Mouse (Mus musculus) heart, embryonic 10.5 days (tissue): Measurements from ENCODE around the gene Ano9. TPM values are rescaled to one million over a fixed set of nuclear protein-coding genes. Genes with fewer than 3 reads are reported as not detected.

Experiments
- DNase-seq: peaks from one replicate; pipeline ENCODE4 v3.0.0-alpha.2; 2017; ENCODE audit warnings: low spot score
- H3K27ac ChIP-seq: fragments of 300-500 bp; sonication (generic); 2 replicates; pipeline ENCODE4 v1.5.1; 2016; ENCODE audit warnings: mild to moderate bottlenecking
- H3K27me3 ChIP-seq: fragments of 300-500 bp; sonication (generic); 2 replicates; pipeline ENCODE4 v1.6.1; 2016; ENCODE audit warnings: mild to moderate bottlenecking; ENCODE audit not compliant: poor library complexity, insufficient read depth, severe bottlenecking
- H3K36me3 ChIP-seq: fragments of 300-500 bp; sonication (generic); 2 replicates; pipeline ENCODE4 v1.6.1; 2016; ENCODE audit warnings: mild to moderate bottlenecking, moderate library complexity
- H3K4me1 ChIP-seq: fragments of 300-500 bp; sonication (generic); 2 replicates; pipeline ENCODE4 v1.6.1; 2016; ENCODE audit warnings: mild to moderate bottlenecking
- H3K4me3 ChIP-seq: fragments of 300-500 bp; sonication (generic); 2 replicates; pipeline ENCODE4 v1.5.1; 2016; ENCODE audit warnings: mild to moderate bottlenecking, moderate library complexity
- H3K9me3 ChIP-seq: fragments of 300-500 bp; sonication (generic); 2 replicates; pipeline ENCODE4 v1.6.1; 2016; ENCODE audit warnings: mild to moderate bottlenecking, moderate library complexity
- WGBS: fragments of 180-500 bp; shearing (Covaris S2); methylation state at CpG from one replicate; pipeline ENCODE4 v1.1.7; 2016; 5-methylcytosine and 5-hydroxymethylcytosine counted together
- polyA plus RNA-seq: library from polyadenylated mRNA; unstranded; fragments of >200 nt; fragmentation: Nextera tagmentation; extraction: Ambion mirVana; gene quantifications from 2 replicates; pipeline ENCODE4 v1.2.1, GENCODE M21; 2016

The Ano9 gene
- polyA plus RNA-seq, 1 experiment from 2014 or later = 0.97 TPM

GRCm38 (mm10) chr7:141131024-141131820 is 13.6 kb upstream of the Ano9 start:
- DNase-seq = peak; percentile 98
- under 1% methylated on average over 59 of the region's 59 CpGs for WGBS
- Histone ChIP-seq H3K4me1 (peaks cover 16% of the 10 kb centered on the region), H3K9me3 (no peaks in the 10 kb centered on the region), H3K27me3 (no peaks in the 10 kb centered on the region), H3K36me3 (peaks cover 19% of the 10 kb centered on the region), H3K4me3 (peak overlapping the region; percentile 93), H3K27ac (peak overlapping the region; percentile 95)

GRCm38 (mm10) chr7:141123517-141123856 is 5.9 kb upstream of the Ano9 start:
- Histone ChIP-seq H3K27me3 (peaks cover under 1% of the 10 kb centered on the region; the same call in 1 of the 2 replicates), H3K4me1 (peaks cover 14% of the 10 kb centered on the region), H3K9me3 (no peaks in the 10 kb centered on the region), H3K4me3 (peak overlapping the region; percentile 62), H3K27ac (peak overlapping the region; percentile 91), H3K36me3 (no peaks in the 10 kb centered on the region)
- no peak for DNase-seq
- WGBS = under 1% methylated on average over 15 of the region's 15 CpGs

DNA sequence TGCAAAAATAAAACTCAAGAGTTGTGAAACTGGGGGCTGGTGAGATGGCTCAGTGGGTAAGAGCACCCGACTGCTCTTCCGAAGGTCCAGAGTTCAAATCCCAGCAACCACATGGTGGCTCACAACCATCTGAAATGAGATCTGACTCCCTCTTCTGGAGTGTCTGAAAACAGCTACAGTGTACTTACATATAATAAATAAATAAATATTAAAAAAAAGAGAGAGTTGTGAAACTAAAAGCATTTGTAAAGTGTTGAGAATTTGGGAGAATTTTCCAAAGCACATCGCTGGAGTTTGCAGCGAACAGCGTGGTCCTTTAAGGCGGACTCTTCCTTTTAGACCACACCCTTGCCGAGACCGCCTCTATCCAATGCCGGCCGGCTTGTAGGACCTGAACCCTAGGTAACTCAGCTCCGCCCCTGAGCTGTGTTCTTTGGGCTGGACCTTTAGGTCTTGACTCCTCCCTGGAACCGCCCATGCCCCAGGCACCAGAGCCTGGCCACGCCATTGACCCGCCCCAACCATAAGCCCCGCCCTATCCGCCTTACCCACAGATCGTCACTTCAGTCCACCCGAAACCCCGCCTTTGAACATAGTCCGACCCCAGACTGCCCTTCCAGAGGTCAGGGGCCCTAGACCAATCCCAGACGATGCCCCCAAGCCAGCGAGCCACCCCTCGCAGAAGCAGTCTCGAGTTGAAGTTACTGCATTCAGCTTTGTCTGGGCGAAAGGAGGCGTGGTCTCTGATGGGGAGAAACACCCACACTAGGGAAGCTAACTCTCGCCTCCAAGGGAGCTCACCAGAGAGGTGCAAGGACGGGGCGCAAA is 5.3 kb upstream of the Ano9 start:
- Histone ChIP-seq H3K27me3 (peaks cover 6% of the 10 kb centered on the region), H3K4me1 (peaks cover 17% of the 10 kb centered on the region), H3K9me3 (no peaks in the 10 kb centered on the region), H3K27ac (peak overlapping the region; percentile 91), H3K4me3 (peak overlapping the region; percentile 62), H3K36me3 (no peaks in the 10 kb centered on the region)
- DNase-seq = peak; percentile 100
- 2% methylated on average over 29 of the region's 29 CpGs for WGBS

GRCm38 (mm10) chr7:141122245-141122644 is 4.6 kb upstream of the Ano9 start, which contains the start of gene Ptdss2:
Gene Ptdss2, plus strand, starts transcription at chr7:141122382.
- no peak for DNase-seq
- no peaks in the 10 kb centered on the region for H3K9me3 ChIP-seq
- peak within 1 kb of the TSS; percentile 91 for H3K27ac ChIP-seq
- H3K4me1 ChIP-seq = peaks cover 22% of the 10 kb centered on the region
- WGBS = 38% methylated on average over 14 of the region's 14 CpGs
- H3K27me3 ChIP-seq = peaks cover 13% of the 10 kb centered on the region
- peak within 1 kb of the TSS; percentile 62 for H3K4me3 ChIP-seq
- H3K36me3 ChIP-seq = no peaks in the 10 kb centered on the region

GRCm38 (mm10) chr7:141121051-141121531 is 3.5 kb upstream of the Ano9 start:
- H3K36me3 ChIP-seq = no peaks in the 10 kb centered on the region
- H3K4me1 ChIP-seq = peaks cover 22% of the 10 kb centered on the region
- H3K4me3 ChIP-seq = no peak overlapping the region
- WGBS = 66% methylated on average over 5 of the region's 5 CpGs
- no peak overlapping the region for H3K27ac ChIP-seq
- no peak for DNase-seq
- peaks cover 24% of the 10 kb centered on the region for H3K27me3 ChIP-seq
- H3K9me3 ChIP-seq = no peaks in the 10 kb centered on the region

DNA sequence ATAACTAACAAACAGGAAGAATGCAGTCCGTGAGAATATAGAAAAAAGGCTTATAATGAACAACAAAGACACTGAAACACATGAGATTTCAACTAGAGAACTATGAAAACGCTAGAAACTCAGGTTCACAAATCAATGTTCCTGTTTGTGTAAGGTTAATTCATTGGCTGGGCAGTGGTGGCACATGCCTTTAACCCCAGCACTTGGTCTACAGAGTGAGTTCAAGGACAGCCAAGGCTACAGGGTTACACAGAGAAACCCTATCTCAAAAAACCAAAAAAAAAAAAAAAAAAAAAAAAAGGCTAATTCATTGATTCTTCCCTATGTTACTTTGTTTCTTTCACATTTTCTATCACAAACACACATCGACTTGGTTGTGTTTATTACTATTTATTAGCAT is 3.0 kb upstream of the Ano9 start:
- WGBS = 83% methylated on average over 3 of the region's 3 CpGs
- Histone ChIP-seq H3K4me1 (peaks cover 22% of the 10 kb centered on the region), H3K4me3 (no peak overlapping the region), H3K9me3 (no peaks in the 10 kb centered on the region), H3K27ac (no peak overlapping the region), H3K27me3 (peaks cover 28% of the 10 kb centered on the region), H3K36me3 (no peaks in the 10 kb centered on the region)
- no peak for DNase-seq

GRCm38 (mm10) chr7:141119487-141119886 is 1.9 kb upstream of the Ano9 start:
- peaks cover 22% of the 10 kb centered on the region for H3K4me1 ChIP-seq
- H3K36me3 ChIP-seq = no peaks in the 10 kb centered on the region
- DNase-seq = no peak
- H3K27me3 ChIP-seq = peaks cover 39% of the 10 kb centered on the region
- 55% methylated on average over 3 of the region's 3 CpGs for WGBS
- H3K27ac ChIP-seq = no peak overlapping the region
- no peak overlapping the region for H3K4me3 ChIP-seq
- no peaks in the 10 kb centered on the region for H3K9me3 ChIP-seq

DNA sequence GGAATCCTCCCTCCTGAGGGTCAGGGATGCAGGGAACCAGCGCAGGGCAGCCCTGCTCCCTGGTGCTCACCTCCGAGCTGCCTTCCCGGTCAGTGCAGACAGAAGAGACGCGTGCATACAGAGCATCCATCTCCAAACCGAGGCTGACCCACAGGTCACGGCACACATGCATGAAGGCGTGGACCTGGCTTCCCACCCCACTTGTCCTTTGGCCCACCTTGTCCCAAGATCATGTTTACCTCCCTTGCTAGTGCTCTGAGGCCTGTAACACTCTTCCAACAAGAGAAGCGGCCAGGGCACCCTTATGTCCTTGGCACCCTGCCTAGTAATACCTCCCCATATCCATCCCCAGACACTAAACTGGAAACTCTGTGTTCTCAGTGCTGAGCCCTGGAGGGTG is 1.7 kb downstream of the Ano9 start:
- 81% methylated on average over 9 of the region's 9 CpGs for WGBS
- no peak for DNase-seq
- peaks cover 48% of the 10 kb centered on the region for H3K27me3 ChIP-seq
- H3K4me3 ChIP-seq = no peak overlapping the region
- no peaks in the 10 kb centered on the region for H3K36me3 ChIP-seq
- H3K9me3 ChIP-seq = no peaks in the 10 kb centered on the region
- no peak overlapping the region for H3K27ac ChIP-seq
- H3K4me1 ChIP-seq = peaks cover 8% of the 10 kb centered on the region; the same call in 1 of the 2 replicates

DNA sequence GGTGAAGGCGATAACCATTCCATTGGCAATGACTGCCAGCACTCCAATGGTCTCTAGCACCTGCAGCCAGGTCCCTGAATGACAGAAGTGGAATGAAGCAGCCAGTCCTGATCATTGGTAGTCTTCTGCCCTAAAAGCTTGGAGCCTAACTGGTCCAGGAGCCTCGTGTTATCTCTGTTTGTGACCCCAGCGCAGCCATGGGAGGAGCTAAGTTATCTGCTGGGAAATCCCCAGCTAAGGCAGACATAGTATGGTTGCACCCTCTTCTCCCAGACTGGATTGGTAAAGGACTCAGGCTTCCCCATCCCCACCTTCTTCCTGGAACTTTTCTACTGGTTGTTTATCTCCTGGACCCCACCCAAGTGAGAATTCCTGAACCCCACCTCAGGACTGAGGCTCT is 14.4 kb downstream of the Ano9 start:
- Histone ChIP-seq H3K36me3 (no peaks in the 10 kb centered on the region), H3K9me3 (no peaks in the 10 kb centered on the region), H3K4me3 (no peak overlapping the region), H3K27ac (no peak overlapping the region), H3K4me1 (peaks cover 12% of the 10 kb centered on the region), H3K27me3 (peaks cover 69% of the 10 kb centered on the region)
- no peak for DNase-seq
- 56% methylated on average over 3 of the region's 3 CpGs for WGBS

- Histone ChIP-seq H3K4me3 (peak within 1 kb of the TSS; percentile 67), H3K4me1 (peaks cover 26% of the 10 kb centered on the region), H3K27me3 (peaks cover 86% of the 10 kb centered on the region), H3K36me3 (no peaks in the 10 kb centered on the region), H3K27ac (peak within 1 kb of the TSS; percentile 62), H3K9me3 (no peaks in the 10 kb centered on the region)
- no peak for DNase-seq
- 1% methylated on average over 56 of the region's 56 CpGs for WGBS
These were observed 17.5 kb downstream of the Ano9 start, which contains the start of gene Sigirr for GRCm38 (mm10) chr7:141099911-141100691. Gene Sigirr, minus strand, starts transcription at chr7:141100572.

DNA sequence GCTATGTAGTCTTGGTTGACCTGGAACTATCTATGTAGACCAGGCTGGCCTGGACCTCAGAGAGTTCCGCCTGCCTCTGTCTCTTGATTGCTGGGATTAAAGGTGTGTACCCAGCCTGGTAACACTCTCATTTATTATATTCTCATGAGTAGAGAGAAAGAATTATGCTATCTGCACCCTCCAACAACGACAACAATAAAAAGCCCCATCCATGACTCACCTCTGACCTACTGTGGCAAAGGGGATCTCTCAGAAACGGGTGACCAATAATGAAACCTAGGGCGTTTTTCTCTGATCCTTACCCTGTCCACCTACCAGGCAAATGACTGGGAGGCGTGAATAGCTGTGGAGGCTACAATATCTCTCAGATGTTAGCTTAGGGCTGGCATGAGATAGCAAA is 20.4 kb downstream of the Ano9 start:
- no peak overlapping the region for H3K4me3 ChIP-seq
- DNase-seq = no peak
- H3K27me3 ChIP-seq = peaks cover 93% of the 10 kb centered on the region
- H3K4me1 ChIP-seq = peaks cover 35% of the 10 kb centered on the region
- peak overlapping the region; percentile 32 for H3K27ac ChIP-seq
- no peaks in the 10 kb centered on the region for H3K36me3 ChIP-seq
- 76% methylated on average over 5 of the region's 5 CpGs for WGBS
- H3K9me3 ChIP-seq = no peaks in the 10 kb centered on the region

- Histone ChIP-seq H3K4me1 (peaks cover 40% of the 10 kb centered on the region), H3K9me3 (no peaks in the 10 kb centered on the region), H3K4me3 (peak overlapping the region; percentile 3), H3K27me3 (peaks cover 93% of the 10 kb centered on the region), H3K36me3 (no peaks in the 10 kb centered on the region), H3K27ac (peak overlapping the region; percentile 32)
- 35% methylated on average over 6 of the region's 6 CpGs for WGBS
- no peak for DNase-seq
These were observed 21.0 kb downstream of the Ano9 start for GRCm38 (mm10) chr7:141096649-141097056.
